Mouse (Mus musculus) lung, embryonic 15.5 days (tissue): ENCODE measurements around the gene Tsx. TPM values are rescaled to one million over a fixed set of nuclear protein-coding genes. Genes with fewer than 3 reads are reported as not detected.

Experiments used
- ATAC-seq: fragments of 200-750 bp; cut with Nextera tagmentation; 2 replicates; pipeline ENCODE4 v1.8.0; 2017; ENCODE audit warnings: moderate number of reproducible peaks, borderline replicate concordance; ENCODE audit not compliant: low FRiP score, low TSS enrichment; ENCODE audit errors: extremely low read depth
- H3K27ac ChIP-seq: fragments of 300-500 bp; sonication (generic); 2 replicates; pipeline ENCODE4 v1.5.1; 2015; ENCODE audit warnings: moderate library complexity, mild to moderate bottlenecking, inconsistent platforms
- H3K27me3 ChIP-seq: fragments of 300-500 bp; sonication (generic); 2 replicates; pipeline ENCODE4 v1.6.1; 2015; ENCODE audit warnings: inconsistent platforms
- H3K36me3 ChIP-seq: fragments of 300-500 bp; sonication (generic); 2 replicates; pipeline ENCODE4 v1.6.1; 2015; ENCODE audit warnings: inconsistent platforms
- H3K4me1 ChIP-seq: fragments of 300-500 bp; sonication (generic); 2 replicates; pipeline ENCODE4 v1.6.1; 2015; ENCODE audit warnings: inconsistent platforms
- H3K4me2 ChIP-seq: fragments of 300-500 bp; sonication (generic); 2 replicates; pipeline ENCODE4 v1.6.1; 2015; ENCODE audit warnings: inconsistent platforms, mild to moderate bottlenecking, moderate library complexity
- H3K4me3 ChIP-seq: fragments of 300-500 bp; sonication (generic); 2 replicates; pipeline ENCODE4 v1.5.1; 2015; ENCODE audit warnings: mild to moderate bottlenecking, inconsistent platforms
- H3K9ac ChIP-seq: fragments of 300-500 bp; sonication (generic); 2 replicates; pipeline ENCODE4 v1.6.1; 2015; ENCODE audit warnings: inconsistent platforms
- H3K9me3 ChIP-seq: fragments of 300-500 bp; sonication (generic); 2 replicates; pipeline ENCODE4 v1.6.1; 2016; ENCODE audit warnings: inconsistent platforms
- WGBS: fragments of 180-500 bp; shearing (Covaris S2); methylation state at CpG from one replicate; pipeline ENCODE4 v1.1.7; 2015; 5-methylcytosine and 5-hydroxymethylcytosine counted together
- polyA plus RNA-seq: library from polyadenylated mRNA; unstranded; fragments of >200 nt; fragmentation: Nextera tagmentation; extraction: Ambion mirVana; gene quantifications from 2 replicates; pipeline ENCODE4 v1.2.1, GENCODE M21; 2015

Tsx gene
- polyA plus RNA-seq: 0.31 TPM in 1 of 2 replicates, not detected in the other

DNA sequence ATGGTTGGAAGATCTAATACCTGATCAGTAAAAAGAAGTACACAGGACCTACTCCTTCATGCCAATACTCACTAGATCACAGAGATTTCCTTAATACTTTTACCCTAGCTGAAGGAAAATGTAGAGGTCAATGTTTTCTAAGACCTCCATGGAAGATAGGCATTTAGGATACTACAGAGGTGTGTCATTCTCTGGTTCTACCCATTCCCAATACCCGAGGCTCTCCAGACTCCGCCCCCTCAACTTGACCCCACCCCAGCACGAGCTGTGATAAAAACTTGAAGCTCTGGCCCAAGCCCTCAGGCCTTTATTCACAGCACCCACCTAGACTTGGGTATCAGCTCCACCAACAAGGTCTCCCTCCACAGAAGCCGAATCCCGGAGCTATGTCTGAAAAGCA, at the start of gene Tsx:
Gene Tsx, plus strand, starts transcription at position 301 of the 400 bp plus-strand sequence.
- Histone ChIP-seq H3K27me3 (peaks cover 14% of the 10 kb centered on the region), H3K4me3 (no peak within 1 kb of the TSS), H3K4me2 (no peak within 1 kb of the TSS), H3K36me3 (no peaks in the 10 kb centered on the region), H3K9me3 (no peaks in the 10 kb centered on the region), H3K4me1 (no peaks in the 10 kb centered on the region), H3K27ac (no peak within 1 kb of the TSS), H3K9ac (no peak within 1 kb of the TSS)
- ATAC-seq: no peak
- WGBS: 76% methylated on average over 5 of the region's 5 CpGs

DNA sequence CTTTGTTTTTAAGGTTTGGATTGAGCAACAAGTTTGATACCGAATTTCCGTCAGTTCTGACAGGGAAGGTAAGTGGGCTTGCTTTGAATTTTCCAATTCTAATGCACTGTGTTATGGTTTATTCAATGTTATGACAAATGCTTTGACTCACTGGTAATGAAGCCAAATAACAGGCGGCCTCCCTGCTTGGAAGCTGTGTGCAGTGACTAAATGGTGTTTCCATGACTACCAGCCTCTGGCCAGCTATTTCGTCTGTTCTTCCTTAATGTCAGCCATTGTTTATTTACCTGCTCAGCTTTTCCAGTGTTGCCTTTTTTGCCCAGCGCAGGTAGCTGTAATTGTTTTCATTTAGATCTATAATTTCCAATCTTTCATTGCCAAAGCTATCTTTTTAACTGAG, 48.1 kb upstream of the Tsx start:
- no peaks in the 10 kb centered on the region for H3K36me3 ChIP-seq
- no peak overlapping the region for H3K9ac ChIP-seq
- no peak for ATAC-seq
- peaks cover 14% of the 10 kb centered on the region; the same call in 1 of the 2 replicates for H3K27me3 ChIP-seq
- H3K9me3 ChIP-seq: no peaks in the 10 kb centered on the region
- no peaks in the 10 kb centered on the region for H3K4me1 ChIP-seq
- no peak overlapping the region for H3K4me3 ChIP-seq
- WGBS: 55% methylated on average over 5 of the region's 5 CpGs
- H3K27ac ChIP-seq: no peak overlapping the region
- H3K4me2 ChIP-seq: no peak overlapping the region

DNA sequence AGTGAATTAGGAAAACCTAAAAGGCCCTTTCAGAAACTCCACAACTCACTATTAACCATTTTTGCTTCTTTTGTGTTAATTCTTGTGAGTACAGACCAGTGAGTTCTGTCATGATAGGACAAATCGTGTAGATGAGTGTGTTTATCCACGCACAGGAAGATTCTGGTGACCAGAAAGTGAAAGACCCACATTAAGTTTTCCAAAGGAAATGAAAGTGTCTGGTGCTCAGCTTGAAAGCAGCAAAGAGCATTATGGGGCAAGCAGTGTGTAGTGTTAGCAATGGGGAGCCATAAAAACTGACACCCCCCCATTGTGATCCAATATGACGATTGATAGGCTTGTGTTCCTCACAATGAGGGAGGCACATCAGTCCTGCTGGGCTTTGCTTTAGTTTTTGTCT, 45.6 kb upstream of the Tsx start:
- H3K4me3 ChIP-seq: no peak overlapping the region
- no peaks in the 10 kb centered on the region for H3K9me3 ChIP-seq
- no peak overlapping the region for H3K27ac ChIP-seq
- peaks cover 18% of the 10 kb centered on the region for H3K27me3 ChIP-seq
- H3K9ac ChIP-seq: no peak overlapping the region
- no peaks in the 10 kb centered on the region for H3K4me1 ChIP-seq
- H3K36me3 ChIP-seq: no peaks in the 10 kb centered on the region
- ATAC-seq: no peak
- H3K4me2 ChIP-seq: no peak overlapping the region
- WGBS: 69% methylated on average over 3 of the region's 3 CpGs

DNA sequence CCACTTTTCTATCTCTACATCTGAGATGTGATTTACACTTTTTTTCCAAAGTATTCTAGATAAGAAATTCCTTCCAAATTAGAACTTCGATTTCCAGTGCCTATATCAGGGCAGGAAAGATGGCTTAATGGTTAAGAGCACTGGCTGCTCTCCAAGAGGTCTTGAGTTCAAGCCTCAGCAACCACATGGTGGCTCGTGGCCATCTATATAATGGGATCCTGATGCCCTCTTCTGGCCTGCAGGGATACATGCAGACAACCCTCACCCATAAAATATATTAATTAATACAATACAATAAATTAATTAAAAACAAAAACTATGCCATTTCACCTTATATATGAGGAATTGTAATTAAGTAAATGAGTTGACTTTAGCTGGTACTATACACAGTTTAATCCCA, 43.0 kb upstream of the Tsx start:
- Histone ChIP-seq H3K4me1 (no peaks in the 10 kb centered on the region), H3K9ac (no peak overlapping the region), H3K9me3 (no peaks in the 10 kb centered on the region), H3K4me2 (no peak overlapping the region), H3K27me3 (peaks cover 15% of the 10 kb centered on the region), H3K27ac (no peak overlapping the region), H3K4me3 (no peak overlapping the region), H3K36me3 (no peaks in the 10 kb centered on the region)
- ATAC-seq: no peak
- 50% methylated on average over 2 of the region's 2 CpGs for WGBS

DNA sequence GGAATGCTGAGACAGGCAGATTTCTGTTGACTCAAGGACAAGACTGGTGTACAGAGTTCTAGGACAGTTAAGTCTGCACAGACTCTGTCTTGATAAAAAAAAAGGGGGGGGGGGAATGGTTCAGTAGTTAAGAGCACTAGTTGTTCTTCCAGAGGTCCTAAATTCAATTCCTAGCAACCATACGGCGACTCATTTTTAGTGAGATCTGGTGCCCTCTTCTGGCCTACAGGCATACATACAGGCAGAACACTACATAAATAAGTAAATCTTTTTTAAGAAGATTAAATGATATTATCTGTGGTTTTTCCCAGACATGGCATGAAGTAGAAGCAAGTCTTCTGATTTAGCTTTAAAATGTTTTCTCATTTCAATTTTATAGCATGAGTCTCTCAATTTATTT, 42.6 kb upstream of the Tsx start:
- Histone ChIP-seq H3K27ac (no peak overlapping the region), H3K36me3 (no peaks in the 10 kb centered on the region), H3K4me2 (no peak overlapping the region), H3K9ac (no peak overlapping the region), H3K27me3 (peaks cover 15% of the 10 kb centered on the region), H3K4me1 (no peaks in the 10 kb centered on the region), H3K4me3 (no peak overlapping the region), H3K9me3 (no peaks in the 10 kb centered on the region)
- no peak for ATAC-seq
- 41% methylated on average over 2 of the region's 2 CpGs for WGBS

DNA sequence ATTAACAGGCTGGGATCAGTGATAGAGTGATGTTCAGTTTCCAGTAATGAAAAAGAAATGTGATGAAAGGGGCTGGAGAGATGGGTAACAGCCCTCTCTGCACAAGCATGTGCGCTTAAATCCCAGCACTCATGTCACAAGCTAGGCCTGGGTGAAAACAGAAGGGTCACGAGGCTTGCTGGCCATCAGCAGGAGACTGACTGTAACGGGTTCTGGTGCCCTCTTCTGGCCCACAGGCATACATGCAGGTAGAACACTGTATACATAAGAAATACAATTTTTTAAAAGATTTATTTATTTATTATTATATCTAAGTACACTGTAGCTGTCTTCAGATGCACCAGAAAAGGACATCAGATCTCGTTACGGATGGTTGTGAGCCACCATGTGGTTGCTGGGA, 40.0 kb upstream of the Tsx start:
- peaks cover 14% of the 10 kb centered on the region for H3K27me3 ChIP-seq
- no peak overlapping the region for H3K27ac ChIP-seq
- no peaks in the 10 kb centered on the region for H3K9me3 ChIP-seq
- H3K4me3 ChIP-seq: no peak overlapping the region
- no peaks in the 10 kb centered on the region for H3K36me3 ChIP-seq
- H3K9ac ChIP-seq: no peak overlapping the region
- 60% methylated on average over 5 of the region's 5 CpGs for WGBS
- ATAC-seq: no peak
- H3K4me1 ChIP-seq: no peaks in the 10 kb centered on the region
- H3K4me2 ChIP-seq: no peak overlapping the region

DNA sequence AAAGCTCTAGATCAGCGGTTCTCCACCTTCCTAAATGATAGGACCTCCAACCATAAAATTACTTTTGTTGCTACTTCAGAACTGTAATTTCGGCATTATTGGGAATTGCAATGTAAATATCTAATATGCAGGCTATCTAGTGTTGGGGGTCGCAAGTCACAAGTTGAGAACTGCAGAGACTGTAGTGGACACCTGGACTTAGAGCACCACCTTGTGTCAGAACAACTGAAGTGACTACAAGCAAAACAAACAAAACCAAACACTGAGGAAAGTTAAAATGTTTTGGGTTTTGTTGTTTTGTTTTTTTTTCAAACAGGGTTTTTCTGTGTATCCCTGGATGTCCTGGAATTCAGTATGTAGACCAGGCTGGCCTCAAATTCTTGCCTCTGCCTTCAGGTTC, 29.7 kb upstream of the Tsx start:
- Histone ChIP-seq H3K4me3 (no peak overlapping the region), H3K4me2 (no peak overlapping the region), H3K9me3 (no peaks in the 10 kb centered on the region), H3K9ac (no peak overlapping the region), H3K27ac (no peak overlapping the region), H3K4me1 (no peaks in the 10 kb centered on the region), H3K27me3 (peaks cover 16% of the 10 kb centered on the region; the same call in 1 of the 2 replicates), H3K36me3 (no peaks in the 10 kb centered on the region)
- 71% methylated on average over 3 of the region's 3 CpGs for WGBS
- no peak for ATAC-seq

DNA sequence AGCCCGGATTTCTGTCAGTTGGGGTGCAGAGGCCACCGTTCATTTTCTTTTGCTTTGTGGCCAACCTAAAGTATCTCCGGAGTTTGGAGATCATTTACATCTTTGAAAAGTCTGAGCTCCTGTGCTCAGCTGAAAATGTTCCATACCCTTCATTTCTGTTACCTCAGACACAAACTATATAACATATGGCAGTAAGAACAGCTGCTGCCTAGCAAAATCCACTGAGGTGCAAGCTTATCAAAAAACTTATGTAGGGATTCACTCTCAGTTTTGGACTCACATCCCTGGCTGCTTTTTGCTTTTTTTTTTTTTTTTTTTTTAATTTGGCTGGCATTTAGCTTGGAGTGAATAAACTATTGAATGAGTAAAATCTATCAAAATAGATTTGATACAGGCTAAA, 26.1 kb upstream of the Tsx start:
- WGBS: 65% methylated on average over 3 of the region's 3 CpGs
- Histone ChIP-seq H3K4me1 (no peaks in the 10 kb centered on the region), H3K27me3 (peaks cover 19% of the 10 kb centered on the region; the same call in 1 of the 2 replicates), H3K4me3 (no peak overlapping the region), H3K36me3 (no peaks in the 10 kb centered on the region), H3K4me2 (no peak overlapping the region), H3K27ac (no peak overlapping the region), H3K9ac (no peak overlapping the region), H3K9me3 (no peaks in the 10 kb centered on the region)
- no peak for ATAC-seq

DNA sequence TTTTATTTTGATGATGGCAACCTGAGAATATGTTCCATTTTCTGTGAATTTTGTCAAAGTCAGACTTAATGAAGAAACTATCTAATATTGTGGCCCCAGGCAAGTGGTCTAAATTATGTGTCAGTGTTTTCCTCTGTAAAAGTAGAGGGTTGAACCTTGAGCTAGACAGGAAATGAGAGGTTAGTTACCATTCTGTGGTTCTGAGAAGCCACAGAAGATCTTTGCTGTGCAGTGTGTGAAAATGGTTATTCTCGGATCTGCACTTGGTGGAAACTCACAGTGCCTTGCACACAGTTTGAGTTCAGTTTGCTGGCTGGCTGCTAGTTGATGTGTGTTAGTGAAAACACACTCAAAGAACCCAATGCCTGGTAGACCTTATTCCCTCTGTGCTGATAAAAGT, 20.4 kb upstream of the Tsx start:
- WGBS: 82% methylated on average over 1 of the region's 1 CpGs
- peaks cover 23% of the 10 kb centered on the region for H3K27me3 ChIP-seq
- H3K36me3 ChIP-seq: no peaks in the 10 kb centered on the region
- H3K27ac ChIP-seq: no peak overlapping the region
- H3K9ac ChIP-seq: no peak overlapping the region
- no peaks in the 10 kb centered on the region for H3K9me3 ChIP-seq
- no peak overlapping the region for H3K4me2 ChIP-seq
- H3K4me1 ChIP-seq: no peaks in the 10 kb centered on the region
- no peak overlapping the region for H3K4me3 ChIP-seq
- ATAC-seq: no peak

DNA sequence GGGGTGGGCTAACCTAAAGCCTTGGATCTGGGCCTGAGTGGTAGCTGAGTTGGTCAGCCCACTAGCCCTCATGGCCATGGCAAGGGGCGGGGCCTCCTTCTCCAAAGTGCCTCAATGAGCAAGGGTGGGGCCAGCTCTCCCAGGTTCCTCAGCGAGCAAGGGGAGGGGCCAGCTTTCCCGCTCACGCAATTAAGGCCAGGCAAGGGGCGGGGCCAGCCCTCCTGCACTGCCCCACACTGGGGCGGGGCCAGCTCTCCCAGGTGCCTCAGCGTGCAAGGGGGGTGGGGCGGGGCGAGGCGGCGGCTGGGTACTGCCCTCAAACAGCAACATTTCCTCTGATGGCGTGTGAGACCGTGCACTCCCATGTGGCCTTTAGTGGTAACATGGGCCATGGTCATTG, 9.2 kb upstream of the Tsx start:
- H3K9ac ChIP-seq: no peak overlapping the region
- H3K4me3 ChIP-seq: no peak overlapping the region
- peaks cover 6% of the 10 kb centered on the region; the same call in 1 of the 2 replicates for H3K27me3 ChIP-seq
- H3K27ac ChIP-seq: no peak overlapping the region
- no peak for ATAC-seq
- H3K4me2 ChIP-seq: peak overlapping the region; percentile 8; the same call in 1 of the 2 replicates
- H3K36me3 ChIP-seq: no peaks in the 10 kb centered on the region
- no peaks in the 10 kb centered on the region for H3K9me3 ChIP-seq
- no peaks in the 10 kb centered on the region for H3K4me1 ChIP-seq
- 41% methylated on average over 9 of the region's 13 CpGs for WGBS

DNA sequence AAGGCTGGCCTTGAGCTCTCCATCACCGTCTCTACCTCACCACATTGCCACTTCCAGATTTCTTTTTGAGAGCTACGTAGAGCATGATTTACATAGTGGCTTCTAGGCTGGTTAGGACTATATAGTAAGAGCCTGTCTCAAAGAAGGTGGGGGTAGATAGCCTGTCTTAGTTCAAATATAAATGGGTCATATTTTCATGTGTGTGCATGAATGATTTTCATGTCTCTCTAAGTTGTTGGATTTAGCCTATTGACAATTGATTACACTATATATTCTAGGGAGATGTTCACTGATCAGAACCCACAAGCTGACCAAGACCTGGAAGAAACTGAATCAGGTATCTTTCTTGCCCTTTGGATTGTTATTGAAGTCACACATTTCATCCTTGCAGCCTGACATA, 7.4 kb downstream of the Tsx start, which contains the start of gene Gm26992:
Gene Gm26992, plus strand, starts transcription at position 301 of the 400 bp plus-strand sequence.
- no peak within 1 kb of the TSS for H3K4me3 ChIP-seq
- no peak within 1 kb of the TSS for H3K4me2 ChIP-seq
- no peaks in the 10 kb centered on the region for H3K36me3 ChIP-seq
- no peaks in the 10 kb centered on the region for H3K4me1 ChIP-seq
- WGBS: 76% methylated on average over 2 of the region's 2 CpGs
- H3K9ac ChIP-seq: no peak within 1 kb of the TSS
- H3K27me3 ChIP-seq: peaks cover 9% of the 10 kb centered on the region; the same call in 1 of the 2 replicates
- H3K9me3 ChIP-seq: no peaks in the 10 kb centered on the region
- ATAC-seq: no peak
- no peak within 1 kb of the TSS for H3K27ac ChIP-seq

DNA sequence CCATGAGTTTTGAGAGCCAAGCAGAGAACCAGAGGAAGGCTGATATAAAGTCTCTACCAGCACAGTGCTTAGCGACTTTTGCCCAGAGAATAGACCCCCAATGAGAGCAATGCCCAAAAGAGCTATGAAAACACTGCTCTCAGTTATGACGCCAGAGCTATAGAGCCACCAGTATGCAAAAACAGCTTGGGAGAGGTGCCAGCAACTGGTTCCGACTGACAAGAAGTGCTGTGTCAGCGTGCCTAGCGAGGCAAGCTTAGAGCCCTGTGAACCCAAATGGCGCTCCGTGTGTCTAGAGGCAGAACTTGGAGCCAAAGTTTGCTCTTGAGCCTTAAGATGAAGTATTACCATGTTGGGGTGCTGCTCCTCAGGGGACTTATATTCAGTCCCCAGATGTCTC, 13.4 kb downstream of the Tsx start:
- no peak for ATAC-seq
- WGBS: 62% methylated on average over 7 of the region's 7 CpGs
- 0 out of 2 replicates have a peak, but pooled peaks cover 4% of the 10 kb centered on the region for H3K27me3 ChIP-seq
- H3K4me2 ChIP-seq: no peak overlapping the region
- H3K27ac ChIP-seq: no peak overlapping the region
- H3K4me1 ChIP-seq: no peaks in the 10 kb centered on the region
- H3K36me3 ChIP-seq: no peaks in the 10 kb centered on the region
- H3K9me3 ChIP-seq: no peaks in the 10 kb centered on the region
- no peak overlapping the region for H3K9ac ChIP-seq
- H3K4me3 ChIP-seq: no peak overlapping the region

DNA sequence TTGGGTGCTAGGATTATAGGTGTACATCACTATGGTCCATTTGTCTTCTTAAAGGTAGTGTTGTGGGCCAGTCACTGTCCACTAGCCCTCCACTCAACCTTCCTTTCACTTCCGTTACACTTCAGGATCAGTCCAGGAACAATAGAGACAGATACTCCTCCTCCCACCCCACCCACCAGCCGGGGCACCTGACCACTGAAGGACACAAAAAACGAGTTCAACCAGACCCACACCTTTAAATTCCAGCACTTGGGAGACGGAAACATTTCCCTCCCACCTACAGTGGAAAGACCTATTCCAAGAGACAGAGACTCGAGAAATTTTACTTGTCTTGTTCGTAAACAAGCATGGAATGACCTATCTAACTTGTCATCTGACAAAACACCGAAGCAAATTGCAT, 18.0 kb downstream of the Tsx start:
- Histone ChIP-seq H3K4me2 (no peak overlapping the region), H3K4me1 (no peaks in the 10 kb centered on the region), H3K4me3 (no peak overlapping the region), H3K27me3 (peaks cover 14% of the 10 kb centered on the region; the same call in 1 of the 2 replicates), H3K9me3 (no peaks in the 10 kb centered on the region), H3K36me3 (no peaks in the 10 kb centered on the region), H3K9ac (no peak overlapping the region), H3K27ac (no peak overlapping the region)
- no peak for ATAC-seq
- WGBS: 58% methylated on average over 7 of the region's 7 CpGs
